Mouse (Mus musculus): ENCODE measurements around the gene Srd5a1.
"Not testable (repeated sequence)": the region's sequence is repeated elsewhere in the genome, so short reads cannot be mapped to it uniquely, and the experiment has no call there.

The Srd5a1 gene

DNA sequence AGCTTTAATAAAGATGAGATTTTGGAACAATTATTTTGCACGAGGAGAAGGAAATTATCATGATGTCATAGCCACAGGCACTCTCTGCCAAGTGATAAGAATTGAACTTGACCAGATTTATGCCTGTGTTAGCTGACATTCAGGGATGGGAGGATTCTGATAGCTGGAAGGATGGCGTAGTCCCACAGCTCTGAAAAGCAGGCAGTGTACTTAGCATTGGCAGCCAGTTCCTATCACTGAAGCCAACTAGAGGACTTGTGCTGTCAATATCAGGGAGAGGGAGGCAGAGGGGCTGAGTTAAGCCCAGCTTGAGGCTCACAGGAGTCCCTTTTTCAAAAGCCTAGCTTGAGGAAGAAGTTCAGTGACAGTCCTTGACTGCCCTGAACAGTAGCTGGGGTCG lies 13.3 kb upstream of the Srd5a1 start:
- DNase-seq (ENCODE audit: low read depth), result no peak

DNA sequence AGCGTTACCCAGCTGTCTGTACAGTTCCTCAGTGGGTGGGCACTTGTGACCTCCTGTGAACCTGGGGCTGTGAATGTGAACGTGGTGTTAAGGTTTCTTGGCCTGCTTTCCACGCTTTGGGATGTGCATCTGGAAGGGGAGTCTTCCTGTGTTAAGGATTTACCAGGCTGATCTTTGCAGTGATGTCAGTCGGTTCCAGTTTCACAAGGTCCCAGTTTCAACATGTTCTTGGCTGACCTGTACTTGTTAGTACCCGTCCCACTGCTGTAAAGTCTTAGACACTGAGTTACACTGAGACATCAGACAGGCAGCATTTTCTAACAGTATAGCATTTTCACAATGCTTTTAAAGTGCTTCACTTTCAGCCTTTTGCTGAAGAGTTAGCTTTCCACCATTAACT lies 12.6 kb upstream of the Srd5a1 start:
- no peak for DNase-seq (ENCODE audit: low read depth)

DNA sequence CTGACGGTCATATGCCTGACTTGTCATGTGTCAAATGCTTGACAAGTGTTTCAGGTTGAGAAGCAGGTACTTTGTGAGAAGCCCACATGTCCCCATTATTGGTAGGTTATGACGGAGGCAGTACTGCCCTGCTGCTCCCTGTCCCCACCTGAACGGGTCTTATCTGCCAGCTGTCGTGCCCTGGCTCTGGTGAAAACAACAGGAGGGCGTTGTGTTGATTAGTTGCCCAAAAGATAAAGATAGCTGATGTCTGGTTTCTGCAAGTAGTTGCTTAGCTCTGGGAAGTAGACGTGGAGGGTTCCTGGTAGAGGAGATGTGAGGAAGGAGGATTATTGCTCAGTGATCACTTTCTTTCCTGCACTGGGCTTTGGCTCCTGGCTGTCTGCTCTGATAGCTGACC lies 5.5 kb upstream of the Srd5a1 start:
- DNase-seq (ENCODE audit: low read depth), result no peak

DNA sequence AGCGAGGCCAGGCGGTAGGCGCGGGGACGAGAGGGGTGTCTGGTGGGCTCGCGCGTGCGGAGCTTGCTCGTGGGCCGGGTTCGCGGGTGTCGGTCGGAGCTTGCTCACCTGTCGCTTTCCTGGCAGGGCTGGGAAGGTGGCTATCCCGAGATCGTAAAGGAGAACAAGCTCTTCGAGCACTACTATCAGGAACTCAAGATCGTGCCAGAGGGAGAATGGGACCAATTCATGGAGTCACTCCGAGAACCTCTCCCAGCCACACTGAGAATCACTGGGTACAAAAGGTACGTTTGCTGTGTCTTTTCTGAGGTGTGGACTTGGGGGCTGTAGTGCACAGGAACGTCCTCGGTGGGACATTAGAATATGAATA lies 918 bp upstream of the Srd5a1 start:
- no peak for DNase-seq (ENCODE audit: low read depth)

DNA sequence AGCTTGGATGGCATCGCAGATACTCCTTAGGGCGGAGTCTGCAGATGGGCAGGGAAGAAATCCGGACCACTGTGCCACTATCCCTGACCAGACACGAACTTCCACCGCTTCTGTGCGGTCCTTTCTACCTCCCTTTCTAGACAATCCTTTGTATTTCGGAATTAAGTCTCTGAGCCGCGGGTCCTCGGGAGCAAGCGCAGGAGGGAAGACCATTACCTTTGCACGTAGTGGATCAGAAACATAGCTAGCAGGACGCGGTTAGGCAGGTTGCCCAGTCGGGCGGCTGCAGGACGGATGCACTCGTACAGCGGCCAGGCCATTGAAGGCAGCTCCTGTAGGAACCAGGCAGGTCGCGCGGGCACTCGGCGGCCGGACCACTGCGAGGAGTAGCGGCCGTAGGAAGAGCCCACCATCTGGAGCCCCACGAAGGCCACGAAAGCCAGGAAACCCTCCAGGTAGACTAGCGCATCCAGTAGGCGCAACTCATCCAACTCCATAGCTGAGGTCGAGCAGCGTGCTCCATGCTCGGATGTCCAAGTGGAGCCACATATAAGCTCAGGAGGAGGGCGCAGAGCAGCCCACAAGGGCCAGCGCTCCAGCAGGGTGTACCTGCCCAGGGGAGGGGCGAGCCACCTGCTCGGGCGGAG lies 368 bp downstream of the Srd5a1 start:
- no peak for DNase-seq (ENCODE audit: low read depth)

DNA sequence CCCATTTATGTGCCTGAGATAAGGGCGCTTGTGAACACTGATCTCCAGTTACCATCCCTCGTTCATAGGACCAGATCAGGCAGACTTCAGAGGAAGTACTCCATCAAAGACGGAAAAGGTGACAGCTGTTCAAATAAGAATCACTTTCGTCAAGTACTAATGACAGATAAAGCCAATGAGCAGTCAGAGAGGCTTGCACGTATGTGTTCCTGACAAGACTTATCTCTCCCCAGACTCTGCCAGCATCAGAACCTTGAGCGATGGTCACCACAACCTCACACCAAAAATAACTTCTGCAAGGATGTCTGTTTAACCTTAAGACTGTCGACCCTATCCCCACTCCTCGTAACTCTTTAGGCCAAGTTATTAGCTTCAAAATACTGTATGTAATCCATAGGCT lies 2.5 kb downstream of the Srd5a1 start:
- DNase-seq (ENCODE audit: low read depth), result no peak

DNA sequence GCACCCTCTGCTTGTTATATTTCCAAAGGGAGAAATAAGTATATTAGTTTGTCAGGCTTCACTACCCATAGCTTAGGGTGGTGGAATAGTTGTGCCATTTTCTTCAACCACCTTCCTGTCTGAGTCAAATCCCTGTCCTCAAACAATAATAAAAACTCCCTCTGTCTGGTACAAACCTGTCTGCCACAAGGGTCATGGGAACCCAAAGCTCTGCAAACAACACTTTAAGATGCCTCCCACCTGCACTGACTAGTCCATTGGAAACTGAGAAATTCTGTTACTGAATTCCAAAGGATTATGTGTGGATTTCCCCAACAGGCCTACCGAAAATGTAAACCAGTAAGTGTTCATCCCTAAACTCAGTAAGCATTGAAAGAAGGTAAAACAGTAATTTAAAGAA lies 6.6 kb downstream of the Srd5a1 start:
- DNase-seq (ENCODE audit: low read depth), result no peak

DNA sequence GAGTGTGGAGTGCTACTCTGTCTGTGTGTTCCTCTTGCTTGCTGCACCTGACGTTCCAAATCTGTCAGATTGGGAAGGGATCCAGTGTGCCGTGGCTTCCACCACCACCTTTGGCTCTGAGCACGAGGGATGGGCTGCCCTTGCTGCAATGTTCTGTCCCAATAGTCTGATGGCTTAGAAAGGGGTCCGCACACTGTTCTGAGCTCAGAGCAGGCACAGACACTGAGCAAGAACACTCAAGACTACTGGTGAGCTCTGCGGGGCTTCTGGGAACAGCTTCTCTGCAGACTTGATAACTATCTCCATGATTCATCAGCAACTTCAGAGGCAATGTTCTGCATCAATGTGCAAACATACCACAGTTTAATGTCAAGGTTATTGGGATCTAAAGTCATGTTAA lies 9.9 kb downstream of the Srd5a1 start:
- no peak for DNase-seq (ENCODE audit: low read depth)

DNA sequence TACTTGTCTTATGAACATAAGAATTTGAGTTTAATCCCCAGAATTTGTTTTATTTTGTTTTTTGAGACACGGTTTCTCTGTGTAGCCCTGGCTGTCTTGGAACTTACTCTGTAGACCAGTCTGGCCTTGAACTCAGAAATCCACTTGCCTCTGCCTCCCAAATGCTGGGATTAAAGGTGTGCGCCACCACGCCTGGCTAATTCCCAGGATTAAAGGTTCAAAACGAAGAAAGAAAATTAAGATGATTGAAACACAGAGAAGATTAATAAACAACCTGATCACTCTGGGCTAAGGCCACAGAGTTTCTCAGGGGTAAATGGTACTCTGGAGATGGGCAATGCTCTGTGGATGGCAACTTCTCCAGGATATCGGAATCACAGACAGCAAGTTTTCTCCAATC lies 10.4 kb downstream of the Srd5a1 start:
- DNase-seq (ENCODE audit: low read depth), result not testable (repeated sequence)

DNA sequence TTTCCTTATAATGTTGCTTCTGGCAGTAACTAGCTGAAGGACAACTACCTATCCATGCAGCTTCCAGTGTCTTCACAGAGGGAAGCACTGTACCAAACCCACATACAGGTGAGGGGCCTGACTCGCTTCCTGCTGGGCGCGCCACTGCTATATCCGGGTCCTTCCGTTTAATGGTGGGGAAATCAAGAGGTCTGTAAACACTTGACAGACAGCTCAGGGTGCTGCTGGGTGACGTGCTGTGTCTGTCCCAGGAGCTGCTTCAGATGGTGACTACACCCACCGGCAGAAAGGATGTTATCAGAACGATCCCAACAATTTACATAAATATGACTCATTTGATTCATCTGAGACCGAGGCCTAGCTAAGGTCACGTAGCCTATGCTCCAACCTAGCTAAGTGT lies 12.4 kb downstream of the Srd5a1 start:
- no peak for DNase-seq (ENCODE audit: low read depth)

DNA sequence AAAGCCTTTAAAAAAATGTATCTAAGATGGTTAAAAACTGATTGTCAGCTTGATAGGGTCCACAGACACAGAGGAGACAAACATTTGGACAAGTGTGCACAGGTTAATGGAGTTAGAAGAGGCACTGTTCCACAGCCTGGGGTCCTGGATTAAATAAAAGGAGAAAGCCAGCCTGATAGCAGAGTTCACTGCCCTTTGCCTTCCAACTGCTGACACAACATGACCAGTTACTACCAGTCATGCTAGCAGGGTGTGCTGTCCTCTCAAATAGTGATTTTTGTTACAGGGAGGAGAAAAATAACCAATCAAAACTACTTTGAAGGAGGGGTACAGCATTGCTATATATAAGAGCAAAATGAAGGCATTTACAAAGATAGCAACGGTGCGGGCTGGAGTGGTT lies 14.7 kb downstream of the Srd5a1 start:
- DNase-seq (ENCODE audit: low read depth), result no peak

DNA sequence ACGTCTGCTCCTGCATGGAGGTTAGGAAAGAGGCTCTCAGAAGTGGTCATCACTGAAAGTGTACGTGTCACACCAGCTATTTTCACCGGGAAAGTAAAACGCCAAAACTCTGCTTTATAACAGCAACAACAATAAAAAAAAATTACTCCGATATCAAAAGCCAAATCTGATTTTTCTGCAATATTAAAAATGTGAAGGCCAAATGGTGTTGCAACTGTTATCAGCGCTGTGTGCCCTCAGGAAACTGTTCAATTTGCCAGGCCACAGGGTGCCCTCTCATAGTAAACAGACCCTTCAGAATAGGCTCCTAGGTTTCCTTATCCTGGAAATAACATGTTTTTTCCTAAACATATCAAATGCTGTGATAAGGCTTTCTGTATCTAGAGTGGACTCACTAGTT lies 15.3 kb downstream of the Srd5a1 start:
- no peak for DNase-seq (ENCODE audit: low read depth)

DNA sequence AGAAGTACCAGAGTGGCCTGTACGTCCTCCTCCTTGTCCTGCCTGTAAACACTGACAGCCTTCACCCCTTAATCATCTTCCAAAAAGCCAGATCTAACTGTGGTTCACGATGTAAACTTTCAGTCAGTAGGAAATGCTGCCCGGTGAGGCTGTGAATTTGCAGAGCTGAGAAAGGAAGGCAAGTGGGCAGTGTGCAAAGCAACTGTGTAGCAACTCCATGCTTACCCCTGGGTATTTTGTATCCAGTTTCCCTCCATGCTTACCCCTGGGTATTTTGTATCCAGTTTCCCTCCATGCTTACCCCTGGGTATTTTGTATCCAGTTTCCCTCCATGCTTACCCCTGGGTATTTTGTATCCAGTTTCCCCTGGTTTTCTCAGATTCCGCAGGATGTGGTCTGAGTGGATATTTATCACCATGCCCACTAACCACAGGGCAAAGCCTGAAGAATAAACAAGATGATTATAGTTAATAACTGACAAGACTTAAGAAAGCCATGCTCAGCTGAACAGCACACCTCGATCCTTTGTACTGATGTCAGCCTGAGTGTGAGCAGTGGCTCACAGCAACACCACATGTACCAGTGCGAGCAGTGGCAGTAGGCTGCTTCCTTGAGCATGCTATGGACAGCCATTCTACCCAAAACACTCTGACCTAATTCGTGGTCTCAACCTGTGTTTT lies 16.5 kb downstream of the Srd5a1 start:
- DNase-seq (ENCODE audit: low read depth), result no peak

DNA sequence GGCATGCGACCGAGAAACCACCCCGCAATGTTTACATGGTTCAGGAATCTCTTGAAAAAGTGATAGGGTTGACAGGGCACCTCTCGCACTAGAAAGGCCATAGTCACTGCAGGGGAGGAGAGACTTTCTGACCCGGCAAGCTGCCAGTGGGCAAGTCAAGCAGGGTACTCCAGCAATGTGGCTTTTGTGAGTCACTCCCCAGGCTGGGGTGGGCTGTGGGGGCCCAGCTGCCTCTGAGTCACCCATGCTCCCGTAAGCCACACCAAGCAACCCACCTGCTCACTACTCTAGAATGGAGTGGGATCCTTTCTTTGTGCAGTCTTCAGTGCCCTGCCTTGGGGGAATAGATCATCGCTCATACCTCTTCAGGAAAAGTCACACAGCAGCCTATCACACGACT lies 17.8 kb downstream of the Srd5a1 start:
- DNase-seq (ENCODE audit: low read depth), result no peak

DNA sequence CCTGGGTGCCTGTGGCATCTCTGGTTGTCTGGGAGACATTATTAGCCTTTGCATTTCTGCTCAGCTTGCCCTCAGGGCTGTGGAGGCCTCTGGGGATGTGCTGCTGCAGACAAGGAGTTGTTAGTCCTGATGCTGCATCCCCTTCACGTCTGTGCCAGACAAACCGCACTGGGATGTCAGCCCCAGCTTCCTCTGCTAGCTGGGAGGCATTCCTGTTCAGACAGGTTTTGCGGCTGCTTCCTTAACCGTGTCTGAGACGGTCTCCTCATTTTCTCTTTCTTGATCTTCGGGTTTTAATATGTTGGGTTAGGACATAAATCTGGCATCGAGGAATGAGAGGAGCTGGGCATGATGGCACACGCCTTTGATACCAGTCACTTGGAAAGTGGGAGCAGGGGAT lies 19.0 kb downstream of the Srd5a1 start:
- no peak for DNase-seq (ENCODE audit: low read depth)

DNA sequence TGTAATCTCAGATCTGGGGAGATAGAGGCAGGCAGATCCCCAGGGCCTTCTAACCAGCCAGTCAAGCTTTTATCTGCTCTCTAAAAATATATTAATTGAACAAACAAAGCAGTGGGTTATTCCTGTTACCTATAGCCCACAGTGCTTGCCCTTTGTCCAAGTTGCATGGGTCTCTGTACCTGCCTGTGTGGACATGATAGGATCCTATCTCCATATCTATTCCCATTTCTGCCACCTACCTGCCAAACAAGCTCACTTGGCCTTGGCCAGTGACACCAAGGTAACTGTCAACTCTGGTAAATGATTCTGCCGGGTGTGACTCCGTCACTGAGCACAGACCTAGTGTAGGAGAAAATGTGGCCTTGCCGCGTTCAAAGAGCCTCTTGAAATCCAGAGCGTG lies 19.9 kb downstream of the Srd5a1 start:
- no peak for DNase-seq (ENCODE audit: low read depth)

DNA sequence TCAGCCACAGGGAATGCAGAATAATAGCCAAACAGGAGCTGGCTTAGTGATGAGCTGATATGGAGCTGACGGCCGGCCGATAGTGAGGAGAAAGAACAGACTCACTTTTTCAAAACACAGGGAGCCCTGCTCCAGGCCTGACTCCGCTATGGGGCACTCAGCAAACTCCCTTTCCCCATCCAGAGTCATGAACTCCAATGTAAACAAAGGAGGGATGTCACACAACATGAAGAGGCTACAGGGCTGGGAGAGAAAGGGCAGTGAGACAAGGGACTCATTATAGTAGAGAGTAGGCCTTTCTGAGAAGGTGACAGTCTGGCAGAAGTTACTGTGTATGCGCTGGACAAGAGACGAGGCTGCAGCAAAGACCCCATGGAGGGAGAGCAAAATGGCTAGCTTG lies 23.0 kb downstream of the Srd5a1 start:
- DNase-seq (ENCODE audit: low read depth), result no peak

DNA sequence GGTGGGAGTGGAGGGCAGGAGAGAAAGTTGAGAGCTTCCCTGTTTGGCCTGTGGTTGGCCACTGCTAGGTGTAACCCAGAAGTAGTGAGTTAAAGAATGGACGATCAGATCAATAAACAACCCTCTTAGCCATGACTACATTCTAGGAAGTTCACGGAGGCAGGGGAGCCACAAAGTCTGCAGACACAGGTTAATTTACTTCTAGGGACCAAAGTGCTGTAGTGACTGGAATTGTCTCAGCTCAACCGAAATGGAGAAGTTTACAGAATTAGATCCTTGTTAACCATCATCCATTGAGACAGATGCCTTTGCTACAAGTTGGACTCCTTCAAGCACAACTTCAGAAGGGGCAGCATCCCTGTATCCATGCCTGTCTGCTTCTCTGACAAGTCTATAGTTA lies 23.4 kb downstream of the Srd5a1 start:
- DNase-seq (ENCODE audit: low read depth), result no peak

DNA sequence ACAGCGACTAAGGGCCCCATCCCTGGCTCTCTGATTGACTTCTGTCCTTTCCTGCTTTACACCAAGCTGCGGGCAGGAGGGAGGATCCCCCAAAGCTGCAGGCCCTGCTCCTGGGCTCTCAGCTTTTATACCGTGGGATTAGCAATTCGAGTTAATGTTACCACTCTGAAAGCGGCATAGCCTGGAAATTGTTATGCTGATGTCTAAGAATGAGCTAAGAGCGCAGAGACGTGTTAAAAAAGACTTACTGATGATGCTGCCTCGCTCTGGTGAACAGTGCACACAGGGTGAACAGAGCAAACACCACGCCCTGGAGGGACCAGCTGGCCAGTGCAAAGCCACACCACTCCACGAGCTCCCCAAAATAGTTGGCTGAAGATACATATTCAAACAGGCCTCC lies 24.9 kb downstream of the Srd5a1 start:
- no peak for DNase-seq (ENCODE audit: low read depth)

DNA sequence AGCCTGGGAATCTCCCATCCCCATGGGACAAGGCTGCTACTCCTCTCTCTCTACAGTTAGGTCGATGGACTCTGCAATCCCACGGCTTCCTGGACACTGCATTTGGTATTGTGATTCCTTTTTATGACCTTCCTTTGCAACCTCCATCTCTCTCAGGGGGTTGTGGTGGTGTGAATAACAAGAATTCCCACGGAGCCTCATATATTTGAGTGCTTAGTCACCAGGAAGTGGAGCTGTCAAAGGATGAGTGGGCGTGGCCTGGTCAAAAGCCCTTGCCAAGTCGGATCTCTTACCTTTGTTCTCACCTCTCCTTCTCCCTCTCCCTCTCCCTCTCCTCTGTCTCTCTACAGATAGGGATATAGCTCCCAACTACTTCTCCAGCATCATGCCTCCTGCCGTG lies 25.4 kb downstream of the Srd5a1 start:
- DNase-seq (ENCODE audit: low read depth), result no peak

DNA sequence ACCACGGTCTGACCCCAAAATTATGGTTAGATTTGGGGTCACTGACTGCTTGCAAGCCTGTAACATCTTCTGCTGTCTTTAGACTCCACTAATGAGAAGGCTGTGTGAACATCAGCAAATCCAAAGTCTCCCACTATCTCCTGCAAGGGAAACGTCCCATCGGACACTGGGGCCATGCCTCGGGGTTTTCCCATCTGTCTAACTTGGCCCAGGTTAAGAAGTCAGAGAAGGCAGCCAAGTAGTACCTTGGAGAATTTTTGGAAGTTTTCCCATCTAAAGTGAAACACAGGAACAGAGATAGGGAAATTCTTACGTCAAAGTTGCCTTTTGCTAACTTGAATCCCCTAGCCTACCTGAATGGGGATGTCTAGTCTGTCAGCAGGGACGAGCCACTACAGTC lies 27.7 kb downstream of the Srd5a1 start:
- no peak for DNase-seq (ENCODE audit: low read depth)

DNA sequence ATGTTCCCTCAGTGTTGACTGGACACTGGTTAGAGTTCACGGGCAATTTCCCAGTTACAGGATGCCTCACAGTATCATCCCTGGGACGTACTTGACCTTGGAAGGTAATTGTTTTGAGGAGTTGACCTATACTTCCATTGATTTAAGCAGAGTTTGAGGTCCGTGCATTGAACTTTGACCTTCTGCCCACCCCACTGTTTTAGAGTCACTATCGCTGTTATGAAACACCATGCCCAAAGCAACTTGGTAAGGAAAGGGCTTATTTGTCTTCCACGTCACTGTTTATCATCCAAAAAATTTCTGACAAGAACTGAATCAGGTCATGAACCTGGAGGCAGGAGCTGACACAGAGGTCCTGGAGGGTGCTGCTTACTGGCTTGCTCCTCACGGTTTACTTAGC lies 28.8 kb downstream of the Srd5a1 start:
- no peak for DNase-seq (ENCODE audit: low read depth)

DNA sequence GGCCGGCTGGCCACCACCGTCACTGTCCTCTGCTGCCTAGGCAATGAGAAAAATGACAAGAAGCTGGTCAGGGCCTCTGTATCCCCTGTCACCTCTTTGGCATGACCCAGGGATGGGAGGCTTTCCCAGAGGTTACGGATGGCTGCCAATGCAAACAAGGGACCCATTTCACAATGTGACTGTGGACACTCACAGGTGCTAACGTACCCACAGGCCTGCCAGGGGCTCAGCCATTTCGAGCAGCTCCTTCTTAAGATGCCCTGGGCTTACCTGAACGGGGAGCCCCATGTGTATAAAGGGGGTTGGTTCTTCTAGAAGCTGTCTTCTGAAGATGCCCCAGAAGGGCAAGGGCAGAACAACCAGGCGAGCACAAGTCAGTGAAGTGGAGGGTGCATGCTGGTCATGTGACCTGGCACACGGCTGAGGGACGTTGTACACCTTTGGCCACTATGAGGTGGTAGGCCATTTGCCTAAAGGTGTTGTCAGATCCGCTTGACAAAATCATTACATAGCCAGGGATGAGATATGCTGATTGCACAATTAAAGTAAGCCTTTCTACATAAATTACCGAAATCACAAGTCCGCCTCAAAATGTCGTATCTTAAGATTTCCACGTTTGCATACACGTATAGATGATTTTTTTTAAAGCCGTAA lies 33.9 kb downstream of the Srd5a1 start:
- no peak for DNase-seq (ENCODE audit: low read depth)

DNA sequence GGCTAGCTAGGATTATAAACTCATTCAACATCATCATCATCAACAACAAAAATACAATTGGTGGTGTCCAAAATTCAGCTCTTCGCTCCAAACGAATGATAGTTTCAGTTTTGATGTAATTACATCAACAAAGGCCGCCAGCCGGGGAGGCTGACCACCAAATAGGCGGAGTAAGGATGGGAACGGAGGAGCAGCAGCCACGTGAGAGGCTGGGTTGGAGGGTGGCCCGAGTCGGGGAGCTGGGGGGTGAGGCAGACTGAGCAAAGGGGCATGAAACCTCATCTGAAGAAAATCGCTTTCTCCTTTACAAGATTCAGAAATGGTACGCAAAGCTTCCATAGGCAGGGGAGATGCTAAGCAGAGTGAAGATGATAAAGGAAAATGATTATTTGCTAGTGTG lies 34.6 kb downstream of the Srd5a1 start:
- no peak for DNase-seq (ENCODE audit: low read depth)
